Mouse (Mus musculus) kidney, postnatal 4 days (tissue): ENCODE results near the gene Gm45783.
A peak's percentile ranks its signal among the peaks of the same experiment; 100 is the strongest.
"Not testable (repeated sequence)": the region's sequence is repeated elsewhere in the genome, so short reads cannot be mapped to it uniquely, and the experiment has no call there.

Source experiments
- DNase-seq, 2 experiments: peaks; one replicate each; pipeline ENCODE4 v3.0.0; 2021; ENCODE audit warnings: mixed read lengths in 2 of 2

Gm45783 gene

DNA sequence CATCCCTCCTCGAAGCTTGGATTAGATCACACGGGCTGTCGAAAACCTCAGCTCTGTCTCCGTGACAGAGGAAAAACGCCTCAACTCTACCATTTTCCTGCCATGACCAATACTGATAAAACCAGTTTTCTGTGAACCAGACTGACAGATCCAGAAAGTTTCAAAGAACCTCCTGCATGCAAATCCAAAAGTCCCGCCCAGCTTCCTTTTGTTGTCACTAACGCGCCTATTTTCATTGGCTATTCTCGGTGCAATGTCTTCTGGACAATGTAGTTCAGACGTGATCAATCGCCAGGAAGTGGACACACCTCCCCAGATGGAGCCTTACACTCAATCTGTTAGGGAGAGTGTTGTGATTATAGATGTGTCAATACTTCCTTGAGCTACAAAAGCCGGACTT is at the start of gene Gm45783:
Gene Gm45783 (minus strand): TSS at position 143 of the 400 bp plus-strand sequence.
- DNase-seq = peak in 1 of 2 experiments; percentile 27

DNA sequence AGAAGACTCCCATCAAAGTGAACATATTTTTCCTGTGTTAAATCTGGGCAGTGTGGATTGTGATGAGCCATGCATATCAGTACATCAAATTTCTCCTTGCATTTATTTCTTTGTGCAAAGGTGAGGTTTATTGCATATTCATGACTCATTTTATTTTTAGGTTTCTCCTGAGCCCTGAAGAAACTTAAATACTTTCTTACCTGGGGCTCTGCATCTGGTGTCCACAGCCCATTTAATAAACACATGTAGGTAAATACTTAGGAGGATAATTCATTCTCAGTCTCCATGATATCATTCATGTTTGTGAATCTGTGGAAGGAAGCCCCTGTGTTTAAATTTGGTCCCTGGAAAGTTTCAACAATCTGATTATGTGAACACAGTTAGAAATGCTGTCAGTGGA is 25.2 kb upstream of the Gm45783 start, which contains the start of gene Vmn2r31:
Gene Vmn2r31 (minus strand): TSS at position 101 of the 400 bp plus-strand sequence.
- DNase-seq = not testable (repeated sequence)

DNA sequence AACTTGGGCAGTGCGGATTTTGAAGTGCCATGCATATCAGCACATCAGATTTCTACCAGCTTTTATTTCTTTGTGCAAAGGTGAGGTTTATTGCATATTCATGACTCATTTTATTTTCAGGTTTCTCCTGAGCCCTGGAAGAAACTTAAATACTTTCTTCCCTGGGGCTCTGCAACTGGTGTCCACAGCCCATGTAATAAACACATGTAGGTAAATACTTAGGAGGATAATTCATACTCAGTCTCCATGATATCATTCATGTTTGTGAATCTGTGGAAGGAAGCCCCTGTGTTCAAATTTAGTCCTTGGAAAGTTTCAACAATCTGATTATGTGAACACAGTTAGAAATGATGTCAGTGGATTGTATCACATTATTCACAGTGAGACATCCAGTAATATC is 36.9 kb downstream of the Gm45783 start, which contains the start of gene Vmn2r30:
Gene Vmn2r30 (minus strand): TSS at position 101 of the 400 bp plus-strand sequence.
- not testable (repeated sequence) for DNase-seq

DNA sequence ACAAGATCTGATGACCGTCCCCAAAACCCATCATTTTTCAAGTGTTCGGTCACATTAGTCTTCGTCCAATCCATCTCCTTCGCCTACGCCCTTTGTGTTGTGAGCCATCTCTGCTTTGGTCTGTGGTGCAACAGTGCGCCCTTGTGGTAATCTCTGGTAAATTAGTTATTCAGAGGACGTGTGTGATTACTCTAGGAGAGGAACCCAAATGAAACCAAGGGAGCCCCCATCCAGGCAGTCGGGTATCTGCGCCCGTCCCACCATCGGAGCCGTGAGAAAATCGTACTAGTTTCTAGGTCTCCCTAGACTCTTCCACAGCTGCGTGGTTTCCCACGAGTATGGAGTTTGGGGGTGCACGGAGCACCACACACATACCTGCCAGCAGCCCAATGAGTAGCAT is 78.8 kb downstream of the Gm45783 start:
- peak; percentile 55 to 57 for DNase-seq
